Mouse (Mus musculus): ENCODE data around the gene Wdr5b.
A peak's percentile ranks its signal among the peaks of the same experiment; 100 is the strongest.

The Wdr5b gene

GRCm38 (mm10) chr16:36071071-36071449 lies 30.1 kb downstream of the Wdr5b start:
- DNase-seq (ENCODE audit: low read depth, low spot score) = no peak

- DNase-seq (ENCODE audit: low read depth, low spot score) = peak; percentile 82
These were observed 30.7 kb downstream of the Wdr5b start, which contains the start of the genes Fam162a and Ccdc58 for GRCm38 (mm10) chr16:36071450-36072379. Fam162a (minus strand) TSS chr16:36071594. Ccdc58 (plus strand) TSS chr16:36071685.

GRCm38 (mm10) chr16:36072410-36073011 lies 31.5 kb downstream of the Wdr5b start:
- DNase-seq (ENCODE audit: low read depth, low spot score) = no peak

GRCm38 (mm10) chr16:36074772-36075171 lies 33.8 kb downstream of the Wdr5b start:
- DNase-seq (ENCODE audit: low read depth, low spot score) = no peak

- DNase-seq (ENCODE audit: low read depth, low spot score) = no peak
These were observed 38.9 kb downstream of the Wdr5b start for GRCm38 (mm10) chr16:36079916-36080315.

- no peak for DNase-seq (ENCODE audit: low read depth, low spot score)
These were observed 46.9 kb downstream of the Wdr5b start for GRCm38 (mm10) chr16:36087846-36088245.

- no peak for DNase-seq (ENCODE audit: low read depth, low spot score)
These were observed 48.1 kb downstream of the Wdr5b start for GRCm38 (mm10) chr16:36089065-36089464.

- no peak for DNase-seq (ENCODE audit: low read depth, low spot score)
These were observed 49.0 kb downstream of the Wdr5b start for GRCm38 (mm10) chr16:36089850-36090616.

GRCm38 (mm10) chr16:36090785-36091509 lies 50.0 kb downstream of the Wdr5b start:
- no peak for DNase-seq (ENCODE audit: low read depth, low spot score)

Data from brain, embryonic 18.5 days (tissue).